Mouse (Mus musculus) G1E (cell line): ENCODE measurements around the gene Usp40.

Experiments used
- CTCF ChIP-seq: IDR thresholded peaks from 2 replicates; pipeline ENCODE4 v1.5.1; 2012; ENCODE audit warnings: low read depth, low read length, inconsistent platforms, mixed read lengths
- GATA1 ChIP-seq: IDR thresholded peaks from 2 replicates; pipeline ENCODE4 v1.6.1; 2012; ENCODE audit warnings: borderline replicate concordance, low read length, inconsistent platforms, mixed read lengths

- no peak for TF ChIP-seq CTCF
- no peak for TF ChIP-seq GATA1
Measured at GRCm38 (mm10) chr1:87958931-87959330, 49.4 kb downstream of the Usp40 start.
